Mouse (Mus musculus) ES-Bruce4 (cell line): ENCODE data around the gene Ctbs. TPM values are rescaled to one million over a fixed set of nuclear protein-coding genes. Genes with fewer than 3 reads are reported as not detected.

Source experiments
- H3K27ac ChIP-seq: 2 replicates; pipeline ENCODE4 v1.5.1; 2012; ENCODE audit warnings: low read length, inconsistent platforms; ENCODE audit not compliant: insufficient read depth
- H3K27me3 ChIP-seq: 2 replicates; pipeline ENCODE4 v1.6.1; 2012; ENCODE audit warnings: mild to moderate bottlenecking, low read length, inconsistent platforms; ENCODE audit not compliant: control insufficient read depth, poor library complexity, insufficient read depth, severe bottlenecking
- H3K36me3 ChIP-seq: 2 replicates; pipeline ENCODE4 v1.6.1; 2012; ENCODE audit warnings: inconsistent platforms, mild to moderate bottlenecking, low read length, moderate library complexity; ENCODE audit not compliant: control insufficient read depth, poor library complexity, insufficient read depth, severe bottlenecking
- H3K4me1 ChIP-seq: one replicate; pipeline ENCODE4 v1.8.1; 2011; ENCODE audit warnings: low read length; ENCODE audit not compliant: control insufficient read depth, insufficient read depth
- H3K4me3 ChIP-seq: 2 replicates; pipeline ENCODE4 v1.5.1; 2011; ENCODE audit warnings: low read depth, mild to moderate bottlenecking, low read length
- H3K9ac ChIP-seq: 2 replicates; pipeline ENCODE4 v1.6.1; 2012; ENCODE audit warnings: low read depth, mild to moderate bottlenecking, inconsistent platforms; ENCODE audit not compliant: poor library complexity, severe bottlenecking
- H3K9me3 ChIP-seq: replicated peaks from 2 replicates; pipeline ENCODE4 v1.6.1; 2012; ENCODE audit warnings: mild to moderate bottlenecking, low read length, inconsistent platforms; ENCODE audit not compliant: control insufficient read depth, poor library complexity, insufficient read depth, severe bottlenecking
- CTCF ChIP-seq: IDR thresholded peaks from one replicate; pipeline ENCODE4 v1.8.1; 2011; ENCODE audit warnings: low read depth, low read length
- EP300 ChIP-seq: IDR thresholded peaks from 2 replicates; pipeline ENCODE4 v1.6.1; 2011; ENCODE audit warnings: low read depth, low read length; ENCODE audit not compliant: insufficient read depth
- POLR2A ChIP-seq: IDR thresholded peaks from one replicate; pipeline ENCODE4 v1.8.1; 2011; ENCODE audit warnings: low read length; ENCODE audit not compliant: insufficient read depth
- polyA plus RNA-seq: library from polyadenylated mRNA; stranded (reverse); fragments of >200 nt; gene quantifications from 2 replicates; pipeline ENCODE4 v1.2.4, GENCODE M21; 2011; ENCODE audit warnings: low read depth; ENCODE audit not compliant: missing spikeins, insufficient read depth, insufficient read length

Ctbs gene
- polyA plus RNA-seq, 1 experiment: 15.1 TPM

DNA sequence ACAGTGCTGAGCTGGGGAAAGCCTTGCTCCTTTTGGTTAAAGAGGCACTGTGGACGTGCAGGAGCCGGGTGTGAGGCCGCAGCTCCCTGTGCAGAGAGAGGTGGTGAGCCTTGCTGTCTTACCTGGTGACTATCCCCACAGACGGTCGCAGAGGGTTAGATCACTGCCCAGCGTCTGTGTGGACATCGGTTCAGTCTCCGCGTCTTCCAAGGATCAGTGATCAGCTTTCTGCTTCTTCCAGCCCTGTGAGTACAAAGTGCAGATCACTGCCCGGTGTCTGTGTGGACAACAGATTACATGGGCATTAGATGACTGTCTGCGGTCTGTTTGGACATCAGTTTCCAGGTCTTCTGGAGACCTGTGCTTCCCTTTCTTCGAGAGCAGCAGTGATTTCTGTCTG lies 35.0 kb upstream of the Ctbs start:
- no peaks in the 10 kb centered on the region for H3K9me3 ChIP-seq
- H3K36me3 ChIP-seq: peaks cover 4% of the 10 kb centered on the region; the same call in 1 of the 2 replicates

DNA sequence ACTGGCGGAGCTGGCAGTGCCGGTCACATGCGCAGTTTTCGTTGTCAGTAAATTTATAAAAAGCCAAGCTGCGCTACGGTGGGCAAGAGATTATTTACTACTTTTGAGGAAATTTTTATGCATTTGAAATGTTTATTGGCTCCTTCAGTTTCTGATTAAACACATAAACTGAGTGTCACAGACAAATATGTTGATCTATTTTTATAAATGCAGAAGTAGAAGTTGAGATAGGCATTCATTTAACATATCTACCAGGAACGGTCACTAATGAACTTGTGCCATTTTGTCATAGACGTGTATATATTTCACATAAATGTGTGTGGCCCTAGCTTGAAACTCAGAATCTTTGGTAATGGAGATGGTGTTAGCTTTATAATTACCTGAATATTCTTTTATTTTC lies 31.7 kb upstream of the Ctbs start:
- H3K27me3 ChIP-seq: no peaks in the 10 kb centered on the region
- no peaks in the 10 kb centered on the region for H3K9me3 ChIP-seq
- TF ChIP-seq CTCF (no peak), POLR2A (no peak), EP300 (no peak)
- H3K4me1 ChIP-seq: no peaks in the 10 kb centered on the region
- peaks cover 5% of the 10 kb centered on the region; the same call in 1 of the 2 replicates for H3K36me3 ChIP-seq
- no peak overlapping the region for H3K4me3 ChIP-seq
- no peak overlapping the region for H3K9ac ChIP-seq
- H3K27ac ChIP-seq: no peak overlapping the region

More for the DNA sequence above, 35.0 kb upstream of the Ctbs start:
- no peak for TF ChIP-seq POLR2A
- TF ChIP-seq EP300: no peak
- no peak for TF ChIP-seq CTCF
- H3K4me1 ChIP-seq: no peaks in the 10 kb centered on the region
- no peak overlapping the region for H3K4me3 ChIP-seq
- no peak overlapping the region for H3K9ac ChIP-seq
- no peak overlapping the region for H3K27ac ChIP-seq
- H3K27me3 ChIP-seq: no peaks in the 10 kb centered on the region

DNA sequence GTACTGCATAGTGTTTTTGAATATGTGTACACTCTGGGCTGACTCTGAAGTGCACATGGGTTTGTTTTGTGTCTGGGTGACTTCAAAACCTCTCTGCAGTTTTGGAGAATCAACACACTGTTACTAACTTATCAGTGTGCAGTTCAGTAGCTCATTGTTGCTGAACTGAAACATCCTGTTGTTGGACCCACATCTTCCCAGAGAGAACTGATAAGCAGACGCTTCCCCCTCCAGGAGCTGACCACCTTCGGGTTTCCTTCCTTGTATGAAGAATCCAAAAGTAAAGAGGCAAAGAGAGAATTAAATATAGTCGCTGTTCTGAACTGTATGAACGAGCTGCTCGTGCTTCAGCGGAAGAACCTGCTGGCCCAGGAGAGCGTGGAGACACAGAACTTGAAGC lies 30.7 kb upstream of the Ctbs start:
- Histone ChIP-seq H3K9ac (no peak overlapping the region), H3K4me3 (no peak overlapping the region), H3K9me3 (no peaks in the 10 kb centered on the region), H3K4me1 (no peaks in the 10 kb centered on the region), H3K27ac (no peak overlapping the region), H3K36me3 (peaks cover 7% of the 10 kb centered on the region; the same call in 1 of the 2 replicates), H3K27me3 (no peaks in the 10 kb centered on the region)
- TF ChIP-seq CTCF: no peak
- TF ChIP-seq POLR2A: no peak
- no peak for TF ChIP-seq EP300

DNA sequence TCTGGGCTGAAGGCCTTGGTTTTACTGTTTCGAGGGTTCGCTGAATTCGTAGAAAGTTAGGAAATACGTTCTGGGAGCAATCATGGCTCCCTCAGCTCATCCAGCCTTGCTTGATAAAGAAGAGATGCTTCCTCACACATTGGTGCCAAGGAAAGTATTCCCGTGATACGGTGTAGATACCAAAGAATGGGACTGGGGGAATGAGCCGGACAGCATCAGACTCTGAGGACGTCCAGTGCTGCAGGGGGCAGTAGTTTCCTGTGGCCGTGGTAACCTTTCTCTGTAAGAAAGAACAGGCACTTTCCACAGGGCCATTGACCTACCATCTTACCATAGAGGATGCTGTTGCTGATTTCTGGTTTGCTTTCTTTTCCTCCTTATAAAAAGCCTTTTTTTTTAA lies 30.1 kb upstream of the Ctbs start:
- H3K9ac ChIP-seq: no peak overlapping the region
- H3K4me1 ChIP-seq: no peaks in the 10 kb centered on the region
- H3K9me3 ChIP-seq: no peaks in the 10 kb centered on the region
- peaks cover 7% of the 10 kb centered on the region; the same call in 1 of the 2 replicates for H3K36me3 ChIP-seq
- H3K4me3 ChIP-seq: no peak overlapping the region
- no peaks in the 10 kb centered on the region for H3K27me3 ChIP-seq
- TF ChIP-seq POLR2A: no peak
- TF ChIP-seq CTCF: no peak
- no peak for TF ChIP-seq EP300
- no peak overlapping the region for H3K27ac ChIP-seq

DNA sequence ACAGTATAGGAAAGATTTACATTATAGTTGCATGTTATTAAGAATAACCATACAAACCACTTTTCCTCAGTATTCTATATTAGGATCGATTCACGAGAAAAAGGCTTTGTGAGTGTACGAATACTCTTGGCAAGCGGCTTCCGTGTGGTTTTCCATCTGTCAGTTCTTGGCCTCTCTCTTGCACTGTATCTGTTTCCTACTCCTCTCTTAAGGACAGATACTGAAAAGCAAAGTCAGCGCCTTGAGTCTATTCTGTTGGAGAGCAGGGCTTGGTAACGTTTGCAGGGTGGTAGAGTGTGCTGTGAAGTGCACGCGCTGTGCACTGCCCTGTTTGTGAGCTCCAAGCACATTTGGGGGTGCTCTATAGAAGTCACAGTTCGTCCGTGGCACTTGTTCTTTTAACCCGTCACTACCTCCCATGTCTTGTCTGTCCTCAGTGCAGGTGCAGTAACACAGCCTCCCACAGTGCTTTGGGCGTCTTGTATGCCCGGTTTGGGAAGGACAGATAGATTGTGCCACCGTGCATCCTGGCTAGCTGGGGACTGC lies 29.5 kb upstream of the Ctbs start:
- Histone ChIP-seq H3K27me3 (no peaks in the 10 kb centered on the region), H3K36me3 (peaks cover 7% of the 10 kb centered on the region; the same call in 1 of the 2 replicates), H3K27ac (no peak overlapping the region), H3K9me3 (no peaks in the 10 kb centered on the region), H3K9ac (no peak overlapping the region), H3K4me1 (no peaks in the 10 kb centered on the region), H3K4me3 (no peak overlapping the region)
- TF ChIP-seq CTCF: no peak
- TF ChIP-seq POLR2A: no peak
- no peak for TF ChIP-seq EP300

DNA sequence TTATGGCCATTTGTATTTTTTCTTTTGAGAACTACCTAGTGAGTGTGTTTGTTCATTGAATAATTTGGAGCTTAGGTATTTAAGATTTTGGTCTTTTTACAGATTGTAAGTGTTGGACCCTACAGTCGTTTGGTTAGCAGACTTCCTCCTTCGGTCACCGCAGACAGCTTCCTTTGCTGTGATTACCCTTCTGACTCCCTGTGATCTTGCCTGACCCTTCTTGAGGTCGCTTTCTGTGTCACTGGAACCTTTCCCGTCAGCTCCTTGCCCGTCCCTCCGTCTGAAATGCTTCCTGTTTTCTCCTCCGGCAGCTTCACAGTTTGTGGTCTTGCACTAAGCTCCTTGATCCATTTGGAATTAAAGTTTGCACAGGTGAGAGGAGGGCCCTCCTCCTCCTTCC lies 27.8 kb upstream of the Ctbs start:
- Histone ChIP-seq H3K9ac (no peak overlapping the region), H3K36me3 (peaks cover 7% of the 10 kb centered on the region; the same call in 1 of the 2 replicates), H3K4me1 (no peaks in the 10 kb centered on the region), H3K27ac (no peak overlapping the region), H3K4me3 (no peak overlapping the region), H3K9me3 (no peaks in the 10 kb centered on the region), H3K27me3 (no peaks in the 10 kb centered on the region)
- TF ChIP-seq CTCF: no peak
